Mouse (Mus musculus): ENCODE measurements at regions not wholly inside any gene's neighbourhood (a gene's known extent, or its start where the extent isn't known, plus 50 kb on each side); places are given as distances from the start of the nearest gene placed in this dataset.

GRCm38 (mm10) chr8:36304809-36305208 is 539.2 kb downstream of the Gm19410 start:
- H3K4me3 ChIP-seq (ENCODE audit: low read depth, low read length): no peak overlapping the region
- no peak overlapping the region for H3K27ac ChIP-seq (ENCODE audit: insufficient read depth, low read depth, low read length)
- H3K4me1 ChIP-seq (ENCODE audit: control insufficient read depth, insufficient read depth, insufficient read length, low read length): no peaks in the 10 kb centered on the region
- no peaks in the 10 kb centered on the region for H3K36me3 ChIP-seq (ENCODE audit: control insufficient read depth, insufficient read depth, low read length)
- 89% methylated on average over 10 of the region's 10 CpGs for WGBS
- no peaks in the 10 kb centered on the region for H3K27me3 ChIP-seq (ENCODE audit: control insufficient read depth, insufficient read depth, low read length)
- TF ChIP-seq CTCF (IDR thresholded peaks at IDR 0.05; ENCODE audit: extremely low read depth, insufficient read length, insufficient replicate concordance, low read depth, low read length) (no peak), POLR2A (IDR thresholded peaks at IDR 0.05; ENCODE audit: low read depth, low read length) (no peak)

DNA sequence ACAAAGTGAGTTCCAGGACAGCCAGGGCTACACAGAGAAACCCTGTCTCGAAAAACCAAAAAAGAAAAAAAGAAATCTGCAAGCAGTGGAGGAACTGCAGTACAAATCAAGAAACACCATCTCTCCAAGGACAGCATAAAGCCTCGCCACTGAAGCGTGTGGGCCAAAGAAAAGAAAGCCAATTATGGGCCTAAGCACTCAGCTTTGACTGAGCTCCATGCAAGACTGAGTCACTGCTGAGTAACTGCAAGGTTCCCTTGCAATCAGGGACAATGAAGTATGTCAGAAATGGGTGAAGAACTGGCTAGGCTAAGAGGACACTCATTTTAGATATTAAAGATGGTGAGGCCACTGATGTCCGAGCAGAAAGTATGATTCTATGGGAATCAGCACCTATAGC is 540.7 kb downstream of the Gm19410 start:
- no peaks in the 10 kb centered on the region for H3K36me3 ChIP-seq (ENCODE audit: control insufficient read depth, insufficient read depth, low read length)
- no peak overlapping the region for H3K27ac ChIP-seq (ENCODE audit: insufficient read depth, low read depth, low read length)
- no peaks in the 10 kb centered on the region for H3K27me3 ChIP-seq (ENCODE audit: control insufficient read depth, insufficient read depth, low read length)
- 78% methylated on average over 4 of the region's 4 CpGs for WGBS
- TF ChIP-seq CTCF (IDR thresholded peaks at IDR 0.05; ENCODE audit: extremely low read depth, insufficient read length, insufficient replicate concordance, low read depth, low read length) (no peak), POLR2A (IDR thresholded peaks at IDR 0.05; ENCODE audit: low read depth, low read length) (no peak)
- H3K4me3 ChIP-seq (ENCODE audit: low read depth, low read length): no peak overlapping the region
- H3K4me1 ChIP-seq (ENCODE audit: control insufficient read depth, insufficient read depth, insufficient read length, low read length): no peaks in the 10 kb centered on the region

DNA sequence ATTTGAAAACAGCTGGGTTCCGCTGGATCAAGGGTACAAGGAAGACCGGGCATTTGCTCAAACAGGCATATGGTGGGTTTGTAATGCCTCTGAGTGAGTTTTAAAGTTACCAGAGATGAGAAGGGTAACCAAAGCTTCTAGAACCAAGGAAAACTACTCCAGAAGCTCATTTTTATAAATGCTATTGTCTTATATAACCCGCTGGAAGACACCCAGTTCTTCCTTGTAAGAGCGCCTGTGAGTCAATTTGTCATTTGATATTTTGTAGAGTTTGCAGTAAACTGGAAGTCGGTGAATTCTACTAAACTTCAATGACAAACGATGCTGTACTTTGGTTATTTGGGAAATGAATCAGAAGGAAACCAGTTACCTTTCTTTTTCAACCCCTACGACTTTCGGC is 541.9 kb downstream of the Gm19410 start:
- WGBS: 88% methylated on average over 8 of the region's 8 CpGs
- no peak for TF ChIP-seq CTCF (IDR thresholded peaks at IDR 0.05; ENCODE audit: extremely low read depth, insufficient read length, insufficient replicate concordance, low read depth, low read length)
- no peak for TF ChIP-seq POLR2A (IDR thresholded peaks at IDR 0.05; ENCODE audit: low read depth, low read length)
- H3K36me3 ChIP-seq (ENCODE audit: control insufficient read depth, insufficient read depth, low read length): no peaks in the 10 kb centered on the region
- H3K4me3 ChIP-seq (ENCODE audit: low read depth, low read length): no peak overlapping the region
- H3K27me3 ChIP-seq (ENCODE audit: control insufficient read depth, insufficient read depth, low read length): no peaks in the 10 kb centered on the region
- H3K27ac ChIP-seq (ENCODE audit: insufficient read depth, low read depth, low read length): no peak overlapping the region
- no peaks in the 10 kb centered on the region for H3K4me1 ChIP-seq (ENCODE audit: control insufficient read depth, insufficient read depth, insufficient read length, low read length)

DNA sequence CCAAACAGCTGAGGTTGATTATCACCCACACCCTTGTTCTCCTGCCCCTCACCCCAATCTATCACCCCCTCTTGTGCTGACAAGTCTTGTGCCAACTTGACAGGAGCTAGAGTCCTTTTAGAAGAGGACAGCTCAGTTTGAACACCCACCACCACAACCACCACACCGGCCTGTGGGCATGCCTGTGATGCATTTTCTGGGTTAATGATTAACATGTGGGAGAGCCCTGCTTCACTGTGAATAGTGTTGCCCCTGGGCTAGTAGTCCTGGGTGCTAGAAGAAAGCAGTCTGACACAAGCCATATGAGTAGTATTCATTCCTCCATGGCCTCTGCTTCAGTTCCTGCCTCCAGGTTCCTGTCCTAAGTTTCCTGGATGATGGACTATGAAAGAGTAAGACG is 542.5 kb downstream of the Gm19410 start:
- Histone ChIP-seq H3K27me3 (ENCODE audit: control insufficient read depth, insufficient read depth, low read length) (no peaks in the 10 kb centered on the region), H3K36me3 (ENCODE audit: control insufficient read depth, insufficient read depth, low read length) (no peaks in the 10 kb centered on the region), H3K4me1 (ENCODE audit: control insufficient read depth, insufficient read depth, insufficient read length, low read length) (no peaks in the 10 kb centered on the region), H3K27ac (ENCODE audit: insufficient read depth, low read depth, low read length) (no peak overlapping the region), H3K4me3 (ENCODE audit: low read depth, low read length) (no peak overlapping the region)
- TF ChIP-seq CTCF (IDR thresholded peaks at IDR 0.05; ENCODE audit: extremely low read depth, insufficient read length, insufficient replicate concordance, low read depth, low read length) (no peak), POLR2A (IDR thresholded peaks at IDR 0.05; ENCODE audit: low read depth, low read length) (no peak)
- 51% methylated on average over 2 of the region's 2 CpGs for WGBS

DNA sequence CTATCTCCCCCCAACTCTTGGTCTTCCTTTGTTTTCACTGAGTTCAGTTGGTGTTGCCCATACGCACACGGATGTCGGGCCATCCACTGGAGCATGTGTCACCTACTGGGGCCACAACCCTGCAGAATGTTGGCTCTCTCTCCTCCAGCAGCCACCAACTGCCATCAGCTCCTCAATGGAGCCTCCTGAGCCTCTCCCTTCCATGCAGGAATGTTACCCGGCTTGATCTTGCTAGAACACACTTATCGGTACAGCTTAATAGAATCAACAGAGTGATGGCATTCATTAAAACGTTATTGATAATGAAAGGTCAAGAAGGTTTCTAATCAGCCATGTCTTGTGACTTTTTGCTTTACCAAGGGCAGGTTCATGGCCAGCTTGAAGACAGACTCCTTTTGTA is 543.7 kb downstream of the Gm19410 start:
- 74% methylated on average over 6 of the region's 6 CpGs for WGBS
- TF ChIP-seq CTCF (IDR thresholded peaks at IDR 0.05; ENCODE audit: extremely low read depth, insufficient read length, insufficient replicate concordance, low read depth, low read length) (no peak), POLR2A (IDR thresholded peaks at IDR 0.05; ENCODE audit: low read depth, low read length) (no peak)
- no peaks in the 10 kb centered on the region for H3K36me3 ChIP-seq (ENCODE audit: control insufficient read depth, insufficient read depth, low read length)

GRCm38 (mm10) chr8:36309952-36310351 is 544.4 kb downstream of the Gm19410 start:
- Histone ChIP-seq H3K36me3 (ENCODE audit: control insufficient read depth, insufficient read depth, low read length) (no peaks in the 10 kb centered on the region), H3K27ac (ENCODE audit: insufficient read depth, low read depth, low read length) (no peak overlapping the region), H3K27me3 (ENCODE audit: control insufficient read depth, insufficient read depth, low read length) (no peaks in the 10 kb centered on the region), H3K4me1 (ENCODE audit: control insufficient read depth, insufficient read depth, insufficient read length, low read length) (no peaks in the 10 kb centered on the region), H3K4me3 (ENCODE audit: low read depth, low read length) (no peak overlapping the region)
- TF ChIP-seq POLR2A (IDR thresholded peaks at IDR 0.05; ENCODE audit: low read depth, low read length) (no peak), CTCF (IDR thresholded peaks at IDR 0.05; ENCODE audit: extremely low read depth, insufficient read length, insufficient replicate concordance, low read depth, low read length) (no peak)
- WGBS: 71% methylated on average over 10 of the region's 10 CpGs

More for the DNA sequence above, 543.7 kb downstream of the Gm19410 start:
- H3K27ac ChIP-seq (ENCODE audit: insufficient read depth, low read depth, low read length): no peak overlapping the region
- H3K4me1 ChIP-seq (ENCODE audit: control insufficient read depth, insufficient read depth, insufficient read length, low read length): no peaks in the 10 kb centered on the region
- no peaks in the 10 kb centered on the region for H3K27me3 ChIP-seq (ENCODE audit: control insufficient read depth, insufficient read depth, low read length)
- H3K4me3 ChIP-seq (ENCODE audit: low read depth, low read length): no peak overlapping the region

GRCm38 (mm10) chr8:36311734-36312133 is 546.1 kb downstream of the Gm19410 start:
- Histone ChIP-seq H3K4me1 (ENCODE audit: control insufficient read depth, insufficient read depth, insufficient read length, low read length) (no peaks in the 10 kb centered on the region), H3K27me3 (ENCODE audit: control insufficient read depth, insufficient read depth, low read length) (no peaks in the 10 kb centered on the region), H3K27ac (ENCODE audit: insufficient read depth, low read depth, low read length) (no peak overlapping the region), H3K36me3 (ENCODE audit: control insufficient read depth, insufficient read depth, low read length) (no peaks in the 10 kb centered on the region), H3K4me3 (ENCODE audit: low read depth, low read length) (no peak overlapping the region)
- 77% methylated on average over 5 of the region's 5 CpGs for WGBS
- TF ChIP-seq CTCF (IDR thresholded peaks at IDR 0.05; ENCODE audit: extremely low read depth, insufficient read length, insufficient replicate concordance, low read depth, low read length) (no peak), POLR2A (IDR thresholded peaks at IDR 0.05; ENCODE audit: low read depth, low read length) (no peak)

DNA sequence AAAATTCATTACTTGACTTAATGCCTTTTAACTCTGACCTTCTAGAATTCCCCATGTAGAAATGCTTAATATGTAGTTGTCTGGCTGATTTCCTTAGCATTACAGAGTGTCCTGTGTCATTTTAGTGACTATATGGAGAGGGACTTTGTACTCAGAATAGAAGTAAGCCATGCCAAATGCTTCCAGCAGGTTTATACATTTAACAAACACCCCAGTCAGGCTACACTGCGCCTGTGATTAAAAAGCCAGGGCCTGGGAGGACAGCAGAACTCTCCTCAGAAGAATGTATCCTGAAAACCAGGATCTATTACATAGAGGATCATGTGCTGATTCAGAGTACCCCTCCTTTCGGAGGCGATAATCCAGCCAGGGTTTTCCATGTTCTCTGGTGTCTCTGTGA is 547.4 kb downstream of the Gm19410 start:
- WGBS: 82% methylated on average over 3 of the region's 3 CpGs
- H3K4me3 ChIP-seq (ENCODE audit: low read depth, low read length): no peak overlapping the region
- no peaks in the 10 kb centered on the region for H3K4me1 ChIP-seq (ENCODE audit: control insufficient read depth, insufficient read depth, insufficient read length, low read length)
- no peaks in the 10 kb centered on the region for H3K36me3 ChIP-seq (ENCODE audit: control insufficient read depth, insufficient read depth, low read length)
- H3K27me3 ChIP-seq (ENCODE audit: control insufficient read depth, insufficient read depth, low read length): no peaks in the 10 kb centered on the region
- TF ChIP-seq CTCF (IDR thresholded peaks at IDR 0.05; ENCODE audit: extremely low read depth, insufficient read length, insufficient replicate concordance, low read depth, low read length): no peak
- TF ChIP-seq POLR2A (IDR thresholded peaks at IDR 0.05; ENCODE audit: low read depth, low read length): no peak
- no peak overlapping the region for H3K27ac ChIP-seq (ENCODE audit: insufficient read depth, low read depth, low read length)

Data from small intestine, adult 2 months (tissue).